Mouse (Mus musculus) E14TG2a.4 (cell line): Measurements from ENCODE around the gene Osmr.

ENCODE experiments used
- CTCF ChIP-seq: conservative IDR thresholded peaks from 2 replicates; pipeline ENCODE4 v1.5.1; 2014; ENCODE audit warnings: low read length
- NANOG ChIP-seq: IDR thresholded peaks from 2 replicates; pipeline ENCODE4 v1.6.1; 2014; ENCODE audit warnings: borderline replicate concordance, low read length, mixed read lengths

DNA sequence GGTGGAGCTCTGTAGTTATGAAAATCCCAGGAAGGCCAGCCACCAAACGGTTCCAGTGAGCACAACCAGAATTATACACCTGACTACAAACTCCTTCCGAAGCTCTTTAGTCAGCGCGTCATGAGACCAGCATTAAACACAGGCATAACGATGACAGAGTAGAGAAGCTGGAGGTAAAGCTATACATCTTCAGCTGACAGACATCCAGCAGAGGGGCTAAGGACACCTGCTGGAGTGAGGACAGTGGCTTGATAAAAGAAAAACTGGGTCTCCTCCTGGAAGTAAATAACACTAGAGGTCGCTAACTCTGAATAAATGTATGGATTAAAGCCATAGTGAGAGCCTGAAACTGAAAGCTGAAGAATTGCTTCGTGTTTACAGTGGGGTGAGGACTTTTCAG lies 81.9 kb downstream of the Osmr start:
- TF ChIP-seq CTCF (no peak), NANOG (no peak)
